Mouse (Mus musculus): ENCODE data around the gene Gm17374. TPM values are rescaled to one million over a fixed set of nuclear protein-coding genes. Genes with fewer than 3 reads are reported as not detected.
"Not testable (repeated sequence)": the region's sequence is repeated elsewhere in the genome, so short reads cannot be mapped to it uniquely, and the experiment has no call there.

The Gm17374 gene
- total RNA-seq (2021), result not detected
- long read RNA-seq, experiment 1, result 0 reads
- long read RNA-seq, experiment 2, partial matches to known transcripts, result 0 of 2 reads
- long read RNA-seq, experiment 2, other reads (novel, unspliced or antisense), result 2 of 2 reads

- H3K4me3 ChIP-seq, DNase-seq, H3K27ac ChIP-seq: not testable (repeated sequence)
- intact Hi-C loops (cut with DNase I), result loop anchor here (10.0 kb wide), 2 partner anchors 97 to 377 kb away; no protein-coding TSS in a partner anchor
These were observed at the start of gene Gm17374 for GRCm38 (mm10) chr2:140151743-140152142. Gm17374 (plus strand) TSS chr2:140152043.

- H3K4me3 ChIP-seq, result no peak overlapping the region
- no peak for DNase-seq
- intact Hi-C loops (cut with DNase I), result no loop called here
- TF ChIP-seq CTCF (IDR thresholded peaks at IDR 0.05), result no peak
- H3K27ac ChIP-seq, result peak overlapping the region; percentile 54
These were observed 46.9 kb upstream of the Gm17374 start for GRCm38 (mm10) chr2:140104951-140105350.

- intact Hi-C loops (cut with DNase I), result no loop called here
- Histone ChIP-seq H3K4me3 (no peak overlapping the region), H3K27ac (peak overlapping the region; percentile 35; the same call in 1 of the 2 replicates)
- no peak for TF ChIP-seq CTCF (IDR thresholded peaks at IDR 0.05)
- no peak for DNase-seq
These were observed 44.2 kb upstream of the Gm17374 start for GRCm38 (mm10) chr2:140107641-140108040.

- intact Hi-C loops (cut with DNase I), result no loop called here
These were observed 42.9 kb upstream of the Gm17374 start for GRCm38 (mm10) chr2:140108945-140109344.

GRCm38 (mm10) chr2:140113851-140114250 lies 38.0 kb upstream of the Gm17374 start:
- peak; percentile 20 for DNase-seq
- H3K27ac ChIP-seq, result no peak overlapping the region
- intact Hi-C loops (cut with DNase I), result no loop called here
- no peak for TF ChIP-seq CTCF (IDR thresholded peaks at IDR 0.05)
- H3K4me3 ChIP-seq, result no peak overlapping the region

More at GRCm38 (mm10) chr2:140108945-140109344, 42.9 kb upstream of the Gm17374 start:
- DNase-seq, result no peak
- TF ChIP-seq CTCF (IDR thresholded peaks at IDR 0.05), result no peak
- H3K27ac ChIP-seq, result no peak overlapping the region
- no peak overlapping the region for H3K4me3 ChIP-seq

- intact Hi-C loops (cut with DNase I), result no loop called here
These were observed 26.3 kb upstream of the Gm17374 start for GRCm38 (mm10) chr2:140125516-140125915.

GRCm38 (mm10) chr2:140159186-140159730 lies 7.4 kb downstream of the Gm17374 start:
- DNase-seq, result no peak
- H3K27ac ChIP-seq, result no peak overlapping the region
- peak; percentile 72 for TF ChIP-seq CTCF (IDR thresholded peaks at IDR 0.05)
- intact Hi-C loops (cut with DNase I), result loop anchor here (10.0 kb wide), 2 partner anchors 104 to 384 kb away; no protein-coding TSS in a partner anchor
- H3K4me3 ChIP-seq, result no peak overlapping the region

More at GRCm38 (mm10) chr2:140125516-140125915, 26.3 kb upstream of the Gm17374 start:
- Histone ChIP-seq H3K4me3 (no peak overlapping the region), H3K27ac (no peak overlapping the region)
- DNase-seq, result no peak
- peak; percentile 5; the same call in 1 of the 2 replicates for TF ChIP-seq CTCF (IDR thresholded peaks at IDR 0.05)

- intact Hi-C loops (cut with DNase I), result loop anchor here (10.0 kb wide), 1 partner anchor 569 kb away; no protein-coding TSS in a partner anchor
- no peak for TF ChIP-seq CTCF (IDR thresholded peaks at IDR 0.05)
- H3K27ac ChIP-seq, result no peak overlapping the region
These were observed 11.6 kb downstream of the Gm17374 start for GRCm38 (mm10) chr2:140163351-140163854.

GRCm38 (mm10) chr2:140169057-140169456 lies 17.2 kb downstream of the Gm17374 start:
- Histone ChIP-seq H3K4me3 (peak overlapping the region; percentile 94), H3K27ac (no peak overlapping the region)
- no peak for TF ChIP-seq CTCF (IDR thresholded peaks at IDR 0.05)
- DNase-seq, result no peak
- intact Hi-C loops (cut with DNase I), result loop anchor here (10.0 kb wide), 1 partner anchor 574 kb away; no protein-coding TSS in a partner anchor

More at GRCm38 (mm10) chr2:140163351-140163854, 11.6 kb downstream of the Gm17374 start:
- no peak overlapping the region for H3K4me3 ChIP-seq
- no peak for DNase-seq

GRCm38 (mm10) chr2:140170127-140170802 lies 18.4 kb downstream of the Gm17374 start, which contains the start of the genes Esf1 and Ndufaf5:
Esf1 (minus strand) TSS chr2:140170564.
Ndufaf5 (plus strand) TSS chr2:140170649.
- intact Hi-C loops (cut with DNase I), result loop anchor here (5.0 kb wide), 1 partner anchor 257 kb away; no protein-coding TSS in a partner anchor
- peak within 1 kb of the TSS; percentile 94 for H3K4me3 ChIP-seq
- DNase-seq, result peak; percentile 97
- H3K27ac ChIP-seq, result peak within 1 kb of the TSS; percentile 90
- no peak for TF ChIP-seq CTCF (IDR thresholded peaks at IDR 0.05)

GRCm38 (mm10) chr2:140170803-140171553 lies 19.1 kb downstream of the Gm17374 start:
- no peak for DNase-seq
- intact Hi-C loops (cut with DNase I), result loop anchor here (5.0 kb wide), 1 partner anchor 256 kb away; no protein-coding TSS in a partner anchor
- no peak for TF ChIP-seq CTCF (IDR thresholded peaks at IDR 0.05)

GRCm38 (mm10) chr2:140185685-140186210 lies 33.9 kb downstream of the Gm17374 start:
- H3K4me3 ChIP-seq; intact Hi-C loops (cut with DNase I): not testable (repeated sequence)

More at GRCm38 (mm10) chr2:140170803-140171553, 19.1 kb downstream of the Gm17374 start:
- H3K27ac ChIP-seq, result peak overlapping the region; percentile 90
- peak overlapping the region; percentile 94 for H3K4me3 ChIP-seq

More at GRCm38 (mm10) chr2:140185685-140186210, 33.9 kb downstream of the Gm17374 start:
- not testable (repeated sequence) for H3K27ac ChIP-seq, DNase-seq

Measured in gastrocnemius, adult 2 months (tissue).